Mouse (Mus musculus): Measurements from ENCODE around the gene Atxn2.

Atxn2 gene

GRCm38 (mm10) chr5:121856740-121857139, 145.6 kb downstream of the Atxn2 start:
- DNase-seq (ENCODE audit: extremely low read depth, low read depth), result no peak

GRCm38 (mm10) chr5:121858427-121858826, 147.3 kb downstream of the Atxn2 start:
- DNase-seq (ENCODE audit: extremely low read depth, low read depth), result no peak

GRCm38 (mm10) chr5:121861964-121862363, 150.8 kb downstream of the Atxn2 start:
- no peak for DNase-seq (ENCODE audit: extremely low read depth, low read depth)

GRCm38 (mm10) chr5:121864330-121864729, 153.2 kb downstream of the Atxn2 start:
- DNase-seq (ENCODE audit: extremely low read depth, low read depth), result no peak

Measured in MEL-GATA-1-ER (cell line).